Mouse (Mus musculus) kidney, embryonic 16.5 days (tissue): ENCODE data around the gene H2afy. TPM values are rescaled to one million over a fixed set of nuclear protein-coding genes. Genes with fewer than 3 reads are reported as not detected.
A peak's percentile ranks its signal among the peaks of the same experiment; 100 is the strongest.

ENCODE experiments used
- ATAC-seq: fragments of 200-750 bp; cut with Nextera tagmentation; 2 replicates; pipeline ENCODE4 v1.8.0; 2017; ENCODE audit warnings: moderate TSS enrichment; ENCODE audit not compliant: low FRiP score, low TSS enrichment
- H3K27ac ChIP-seq: fragments of 300-500 bp; sonication (generic); 2 replicates; pipeline ENCODE4 v1.5.1; 2014; ENCODE audit warnings: low read length
- H3K27me3 ChIP-seq: fragments of 300-500 bp; sonication (generic); 2 replicates; pipeline ENCODE4 v1.6.1; 2014; ENCODE audit warnings: low read length, control low read depth, mixed read lengths; ENCODE audit not compliant: insufficient read depth
- H3K36me3 ChIP-seq: fragments of 300-500 bp; sonication (generic); 2 replicates; pipeline ENCODE4 v1.6.1; 2014; ENCODE audit warnings: low read length, control low read depth, mixed read lengths; ENCODE audit not compliant: insufficient read depth
- H3K4me1 ChIP-seq: fragments of 300-500 bp; sonication (generic); 2 replicates; pipeline ENCODE4 v1.6.1; 2014; ENCODE audit warnings: low read length, control low read depth, mixed read lengths; ENCODE audit not compliant: insufficient read depth
- H3K4me2 ChIP-seq: fragments of 300-500 bp; sonication (generic); replicated peaks from 2 replicates; pipeline ENCODE4 v1.6.1; 2014; ENCODE audit warnings: low read depth, low read length
- H3K4me3 ChIP-seq: fragments of 300-500 bp; sonication (generic); 2 replicates; pipeline ENCODE4 v1.5.1; 2014; ENCODE audit warnings: mild to moderate bottlenecking, low read length
- H3K9ac ChIP-seq: fragments of 300-500 bp; sonication (generic); replicated peaks from 2 replicates; pipeline ENCODE4 v1.6.1; 2014; ENCODE audit warnings: low read length
- H3K9me3 ChIP-seq: fragments of 300-500 bp; sonication (generic); 2 replicates; pipeline ENCODE4 v1.6.1; 2016; ENCODE audit warnings: low read length, control low read depth
- WGBS: fragments of 180-500 bp; shearing (Covaris S2); extraction: QIAGEN DNeasy Blood & Tissue Kit; methylation state at CpG from one replicate; pipeline ENCODE4 v1.1.7; 2014; 5-methylcytosine and 5-hydroxymethylcytosine counted together
- polyA plus RNA-seq: library from polyadenylated mRNA; unstranded; fragments of >200 nt; fragmentation: Nextera tagmentation; extraction: Ambion mirVana; gene quantifications from 2 replicates; pipeline ENCODE4 v1.2.1, GENCODE M21; 2015

The H2afy gene
- polyA plus RNA-seq, 1 experiment from 2014 or later: 367 TPM

- H3K9ac ChIP-seq: no peak overlapping the region
- H3K9me3 ChIP-seq: no peaks in the 10 kb centered on the region
- no peak overlapping the region for H3K4me2 ChIP-seq
- H3K4me3 ChIP-seq: no peak overlapping the region
- peaks cover 11% of the 10 kb centered on the region; the same call in 1 of the 2 replicates for H3K4me1 ChIP-seq
- WGBS: 50% methylated on average over 6 of the region's 6 CpGs
- ATAC-seq: no peak
- peaks cover 25% of the 10 kb centered on the region for H3K36me3 ChIP-seq
- H3K27ac ChIP-seq: no peak overlapping the region
- peaks cover 2% of the 10 kb centered on the region; the same call in 1 of the 2 replicates for H3K27me3 ChIP-seq
These were observed 66.5 kb downstream of the H2afy start for GRCm38 (mm10) chr13:56069643-56070042.

- peaks cover 16% of the 10 kb centered on the region for H3K36me3 ChIP-seq
- WGBS: 23% methylated on average over 4 of the region's 4 CpGs
- no peak for ATAC-seq
- peaks cover 13% of the 10 kb centered on the region; the same call in 1 of the 2 replicates for H3K4me1 ChIP-seq
- H3K4me3 ChIP-seq: no peak overlapping the region
- no peaks in the 10 kb centered on the region for H3K9me3 ChIP-seq
- H3K27ac ChIP-seq: no peak overlapping the region
- no peak overlapping the region for H3K9ac ChIP-seq
- peaks cover 4% of the 10 kb centered on the region for H3K27me3 ChIP-seq
- no peak overlapping the region for H3K4me2 ChIP-seq
These were observed 67.6 kb downstream of the H2afy start for GRCm38 (mm10) chr13:56068517-56068916.

- H3K9me3 ChIP-seq: no peaks in the 10 kb centered on the region
- no peak overlapping the region for H3K4me3 ChIP-seq
- peaks cover 12% of the 10 kb centered on the region for H3K36me3 ChIP-seq
- WGBS: 91% methylated on average over 2 of the region's 2 CpGs
- H3K27me3 ChIP-seq: peaks cover 4% of the 10 kb centered on the region
- H3K4me2 ChIP-seq: no peak overlapping the region
- ATAC-seq: peak; percentile 8; the same call in 1 of the 2 replicates
- no peak overlapping the region for H3K27ac ChIP-seq
- H3K9ac ChIP-seq: no peak overlapping the region
- H3K4me1 ChIP-seq: peaks cover 18% of the 10 kb centered on the region; the same call in 1 of the 2 replicates
These were observed 69.3 kb downstream of the H2afy start for GRCm38 (mm10) chr13:56066904-56067303.

- Histone ChIP-seq H3K4me2 (peak overlapping the region; percentile 13; the same call in 1 of the 2 replicates), H3K9me3 (no peaks in the 10 kb centered on the region), H3K4me3 (no peak overlapping the region), H3K36me3 (peaks cover 5% of the 10 kb centered on the region; the same call in 1 of the 2 replicates), H3K27ac (no peak overlapping the region), H3K4me1 (peaks cover 18% of the 10 kb centered on the region; the same call in 1 of the 2 replicates), H3K9ac (no peak overlapping the region), H3K27me3 (peaks cover 4% of the 10 kb centered on the region)
- ATAC-seq: peak; percentile 85
- 14% methylated on average over 21 of the region's 21 CpGs for WGBS
These were observed 70.0 kb downstream of the H2afy start for GRCm38 (mm10) chr13:56066152-56066551.

GRCm38 (mm10) chr13:56057761-56058160 lies 78.4 kb downstream of the H2afy start:
- Histone ChIP-seq H3K36me3 (no peaks in the 10 kb centered on the region), H3K4me2 (no peak overlapping the region), H3K4me1 (peaks cover 2% of the 10 kb centered on the region), H3K9ac (no peak overlapping the region), H3K27me3 (no peaks in the 10 kb centered on the region; the same call in 1 of the 2 replicates), H3K9me3 (no peaks in the 10 kb centered on the region), H3K4me3 (no peak overlapping the region), H3K27ac (no peak overlapping the region)
- WGBS: 87% methylated on average over 8 of the region's 8 CpGs
- no peak for ATAC-seq

- H3K4me3 ChIP-seq: no peak overlapping the region
- no peak for ATAC-seq
- H3K27ac ChIP-seq: no peak overlapping the region
- WGBS: 88% methylated on average over 5 of the region's 5 CpGs
- H3K9ac ChIP-seq: no peak overlapping the region
- peaks cover 9% of the 10 kb centered on the region for H3K4me1 ChIP-seq
- H3K4me2 ChIP-seq: no peak overlapping the region
- no peaks in the 10 kb centered on the region for H3K9me3 ChIP-seq
- no peaks in the 10 kb centered on the region for H3K27me3 ChIP-seq
- no peaks in the 10 kb centered on the region for H3K36me3 ChIP-seq
These were observed 80.4 kb downstream of the H2afy start for GRCm38 (mm10) chr13:56055720-56056119.

GRCm38 (mm10) chr13:56054089-56054488 lies 82.1 kb downstream of the H2afy start:
- Histone ChIP-seq H3K9ac (no peak overlapping the region), H3K4me3 (no peak overlapping the region), H3K9me3 (no peaks in the 10 kb centered on the region), H3K4me1 (peaks cover 9% of the 10 kb centered on the region), H3K27ac (no peak overlapping the region), H3K27me3 (no peaks in the 10 kb centered on the region), H3K4me2 (no peak overlapping the region), H3K36me3 (no peaks in the 10 kb centered on the region)
- 71% methylated on average over 6 of the region's 6 CpGs for WGBS
- ATAC-seq: no peak

GRCm38 (mm10) chr13:56052781-56053180 lies 83.4 kb downstream of the H2afy start:
- no peaks in the 10 kb centered on the region for H3K9me3 ChIP-seq
- peak; percentile 77 for ATAC-seq
- H3K4me1 ChIP-seq: peaks cover 9% of the 10 kb centered on the region
- H3K9ac ChIP-seq: no peak overlapping the region
- H3K4me2 ChIP-seq: no peak overlapping the region
- H3K36me3 ChIP-seq: no peaks in the 10 kb centered on the region
- WGBS: 10% methylated on average over 10 of the region's 10 CpGs
- no peak overlapping the region for H3K4me3 ChIP-seq
- no peaks in the 10 kb centered on the region for H3K27me3 ChIP-seq
- no peak overlapping the region for H3K27ac ChIP-seq

GRCm38 (mm10) chr13:56050246-56050645 lies 85.9 kb downstream of the H2afy start:
- no peak overlapping the region for H3K9ac ChIP-seq
- no peak overlapping the region for H3K4me2 ChIP-seq
- H3K36me3 ChIP-seq: no peaks in the 10 kb centered on the region
- no peaks in the 10 kb centered on the region for H3K27me3 ChIP-seq
- no peak for ATAC-seq
- no peak overlapping the region for H3K4me3 ChIP-seq
- WGBS: 36% methylated on average over 6 of the region's 6 CpGs
- H3K9me3 ChIP-seq: no peaks in the 10 kb centered on the region
- H3K4me1 ChIP-seq: peaks cover 9% of the 10 kb centered on the region
- H3K27ac ChIP-seq: no peak overlapping the region

- H3K4me1 ChIP-seq: no peaks in the 10 kb centered on the region
- no peaks in the 10 kb centered on the region for H3K9me3 ChIP-seq
- WGBS: 91% methylated on average over 3 of the region's 3 CpGs
- no peak overlapping the region for H3K4me2 ChIP-seq
- ATAC-seq: no peak
- no peaks in the 10 kb centered on the region for H3K27me3 ChIP-seq
- no peaks in the 10 kb centered on the region for H3K36me3 ChIP-seq
- H3K9ac ChIP-seq: no peak overlapping the region
- H3K4me3 ChIP-seq: no peak overlapping the region
- no peak overlapping the region for H3K27ac ChIP-seq
These were observed 93.9 kb downstream of the H2afy start for GRCm38 (mm10) chr13:56042221-56042620.
